Mouse (Mus musculus) frontal cortex, postnatal 25 days (tissue): ENCODE measurements around the gene Elmo1.

Experiments used
- DNase-seq, 2 experiments: peaks; one replicate each; pipeline ENCODE4 v3.0.0; 2022; ENCODE audit warnings: low spot score in 2 of 2

The Elmo1 gene

GRCm38 (mm10) chr13:20205746-20206145, 115.3 kb downstream of the Elmo1 start:
- DNase-seq, result no peak

DNA sequence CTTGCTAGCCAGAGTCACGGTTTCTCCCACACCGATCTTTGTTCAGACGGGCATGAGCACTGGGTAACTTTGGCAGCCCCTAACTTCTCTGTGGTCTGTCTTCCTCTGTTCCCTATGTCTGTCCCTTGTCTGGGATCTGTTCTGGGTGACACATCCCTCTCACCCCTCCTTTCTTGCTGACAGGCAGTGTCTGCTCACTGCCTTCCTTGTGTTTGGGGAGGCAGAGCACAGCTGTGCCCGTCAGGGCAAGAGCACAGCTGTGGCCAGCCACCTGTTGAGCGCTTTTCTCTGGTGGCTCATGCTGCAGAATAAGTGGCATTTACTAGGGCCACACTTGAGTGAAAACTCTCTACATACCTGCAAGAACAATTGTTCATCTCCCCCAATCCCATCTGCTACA, 116.7 kb downstream of the Elmo1 start:
- DNase-seq, result no peak

DNA sequence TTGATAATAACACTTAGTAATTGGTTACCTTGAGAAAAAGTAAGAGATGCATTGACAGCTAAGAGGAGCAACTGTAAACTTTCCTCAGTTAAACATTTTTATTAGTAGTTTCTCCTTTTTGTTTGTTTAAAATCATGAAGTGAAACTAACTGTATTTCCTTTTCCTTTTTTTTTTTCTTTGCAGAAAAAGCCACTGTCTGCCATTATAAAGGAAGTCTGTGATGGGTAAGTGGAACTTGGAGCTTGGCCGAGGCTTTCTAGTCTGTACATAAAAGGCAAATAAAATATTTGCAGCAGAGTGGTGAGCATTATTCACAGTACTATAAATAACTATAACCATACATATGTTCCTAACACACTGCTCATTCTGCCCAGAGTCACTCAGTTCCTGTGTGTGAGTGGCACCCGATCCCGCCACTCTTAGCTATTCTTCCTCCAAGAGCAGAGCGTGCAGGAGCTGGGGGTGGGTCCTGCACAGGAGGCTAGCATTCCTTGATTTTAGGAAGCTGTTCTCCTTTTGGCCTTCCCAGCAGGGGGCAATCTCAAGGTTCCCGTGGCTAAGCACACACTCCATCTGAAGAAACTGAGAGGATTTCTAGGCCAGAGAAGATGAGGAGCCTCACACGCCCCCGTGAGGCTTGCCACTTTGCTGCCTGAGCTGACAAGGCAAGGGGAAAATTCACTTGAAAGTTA, 117.7 kb downstream of the Elmo1 start:
- no peak for DNase-seq

DNA sequence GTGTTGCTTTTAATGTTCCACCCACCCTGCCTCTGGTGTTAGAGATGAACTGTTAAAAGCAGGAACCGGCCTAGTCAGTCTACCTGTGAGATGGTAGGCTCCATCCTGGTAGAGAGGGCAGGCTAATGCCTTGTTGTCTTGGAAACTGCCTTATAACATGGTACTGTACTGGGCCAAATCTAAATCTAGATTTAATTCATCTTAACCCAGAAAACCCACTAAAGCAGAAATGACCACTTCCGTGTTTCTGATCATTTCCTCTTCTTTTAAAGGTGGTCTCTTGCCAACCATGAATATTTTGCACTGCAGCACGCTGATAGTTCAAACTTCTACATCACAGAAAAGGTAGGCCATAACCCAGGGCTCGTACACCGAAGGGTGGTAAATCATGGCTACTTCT, 118.5 kb downstream of the Elmo1 start:
- DNase-seq, result no peak

- DNase-seq, result no peak
Measured at GRCm38 (mm10) chr13:20211780-20212179, 121.4 kb downstream of the Elmo1 start.

DNA sequence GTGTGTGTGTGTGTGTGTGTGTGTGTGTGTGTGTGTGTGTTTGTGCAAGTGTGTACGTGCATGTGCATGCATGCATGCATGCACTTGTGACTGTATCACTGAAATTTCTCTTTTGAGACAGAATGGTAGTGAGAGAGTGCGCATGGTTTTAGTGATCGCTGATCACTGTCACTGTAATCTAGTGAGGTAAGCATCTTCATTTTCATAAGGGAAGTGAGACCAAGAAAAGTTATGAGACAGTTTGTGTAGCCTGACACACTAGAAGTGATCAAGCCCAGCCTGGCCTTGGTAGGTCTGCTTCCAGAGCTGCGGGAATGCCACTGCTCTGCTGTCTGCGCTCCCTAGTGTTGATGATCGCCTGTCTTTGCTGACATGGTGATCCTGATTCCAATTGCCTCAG, 122.3 kb downstream of the Elmo1 start:
- DNase-seq, result no peak

DNA sequence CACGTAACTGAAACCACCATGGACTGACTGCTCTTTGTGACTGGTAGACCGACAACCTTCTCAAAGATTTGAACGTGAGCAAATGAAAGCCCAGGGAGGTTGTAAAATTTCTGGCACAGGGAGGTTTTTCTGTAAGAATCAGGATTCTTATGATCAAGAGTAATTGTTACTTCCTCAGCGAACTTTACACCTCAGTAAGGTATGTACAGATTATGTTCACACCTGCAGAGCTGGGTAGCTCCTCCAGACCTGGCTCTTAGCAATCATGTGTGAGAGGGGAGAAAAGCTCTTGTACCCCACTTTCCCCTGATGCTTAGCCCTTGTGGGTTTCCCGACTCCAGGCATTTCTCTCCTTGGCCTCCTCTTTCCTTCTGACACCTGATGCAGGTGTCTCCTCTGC, 123.5 kb downstream of the Elmo1 start:
- DNase-seq, result no peak

DNA sequence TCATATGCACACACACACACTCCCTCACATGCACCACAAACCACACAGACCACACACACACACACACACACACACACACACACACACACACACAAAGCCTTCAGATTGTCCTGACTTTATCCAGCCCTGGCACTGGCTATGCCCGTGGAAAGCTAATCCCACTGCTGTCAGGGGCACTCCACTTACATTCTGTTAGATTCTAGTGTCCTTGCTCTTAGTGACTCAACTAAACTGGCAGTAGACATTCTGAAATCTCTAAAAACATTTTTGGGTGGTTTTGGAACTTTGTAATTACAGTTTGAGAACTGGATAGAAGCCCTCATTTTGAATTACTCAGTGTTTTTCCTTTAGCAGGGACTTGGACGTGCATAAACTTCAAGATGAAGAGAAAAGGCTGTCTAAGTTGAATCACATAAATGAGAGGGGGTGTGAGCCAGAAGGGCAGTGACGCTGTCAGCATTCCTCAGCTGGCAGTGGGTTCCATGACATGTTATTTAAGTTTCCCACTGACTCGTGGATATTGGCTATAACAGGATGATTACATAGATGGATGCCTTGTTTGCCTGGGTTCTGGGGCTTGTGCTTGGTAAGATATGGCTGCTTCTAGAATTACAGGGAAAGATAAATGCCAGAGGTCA, 127.2 kb downstream of the Elmo1 start:
- DNase-seq, result no peak

- no peak for DNase-seq
Measured at GRCm38 (mm10) chr13:20218126-20218525, 127.7 kb downstream of the Elmo1 start.

DNA sequence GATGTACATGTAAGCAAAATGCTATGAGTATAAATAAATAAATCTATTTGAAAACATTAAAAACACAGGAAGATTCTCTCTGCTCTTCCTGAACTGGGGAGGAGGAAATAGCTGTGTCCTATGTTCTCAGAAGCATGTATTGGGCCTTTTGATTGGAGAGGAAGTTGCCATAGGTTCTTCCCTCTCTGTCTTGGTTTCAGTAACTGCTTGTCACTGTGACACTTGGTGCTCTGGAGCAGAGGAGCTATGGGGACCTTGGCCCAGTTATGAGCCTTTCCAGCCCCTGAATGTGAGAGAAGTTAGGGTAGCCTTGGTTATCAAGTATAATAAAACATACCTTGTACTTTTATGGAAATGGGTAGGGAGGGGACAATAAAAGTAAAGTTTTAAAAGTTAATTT, 130.0 kb downstream of the Elmo1 start:
- no peak for DNase-seq

DNA sequence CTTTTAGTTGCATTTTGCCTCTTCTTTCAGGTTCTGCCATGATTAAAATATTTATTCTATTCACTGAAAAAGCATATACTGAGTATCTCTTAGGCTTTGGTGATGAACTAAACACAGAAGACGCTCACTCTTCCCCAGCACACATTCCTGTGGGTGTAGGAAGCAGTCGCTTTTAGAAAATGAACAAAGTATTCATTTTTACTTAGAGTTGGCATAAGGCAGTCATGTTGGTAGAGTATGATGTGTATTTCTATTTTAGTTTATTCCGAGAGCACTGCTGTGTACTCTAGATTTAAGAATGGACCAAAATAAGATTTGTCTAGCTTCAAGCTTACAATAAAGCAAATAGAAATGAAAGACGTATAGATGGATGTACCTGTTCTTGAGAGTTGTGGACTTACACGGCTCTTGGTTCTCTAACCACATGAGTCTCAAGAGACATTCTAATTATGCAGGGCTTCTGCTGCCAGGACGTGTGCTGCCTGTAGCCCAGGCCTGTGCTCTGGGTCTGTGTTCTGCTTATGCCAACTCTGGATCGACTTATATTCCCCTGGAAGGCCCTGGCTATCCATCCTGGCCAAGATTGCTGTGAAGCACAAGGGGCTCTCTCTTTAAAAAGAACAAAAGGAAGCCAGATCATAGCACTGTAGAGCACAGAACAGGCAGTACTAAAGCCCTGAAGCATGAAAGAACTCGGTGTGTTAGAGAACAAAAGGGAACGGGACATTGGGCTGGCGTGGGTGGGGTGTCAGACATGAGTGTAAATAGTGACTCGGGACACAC, 137.7 kb downstream of the Elmo1 start:
- no peak for DNase-seq

GRCm38 (mm10) chr13:20231837-20232728, 141.7 kb downstream of the Elmo1 start:
- no peak for DNase-seq

DNA sequence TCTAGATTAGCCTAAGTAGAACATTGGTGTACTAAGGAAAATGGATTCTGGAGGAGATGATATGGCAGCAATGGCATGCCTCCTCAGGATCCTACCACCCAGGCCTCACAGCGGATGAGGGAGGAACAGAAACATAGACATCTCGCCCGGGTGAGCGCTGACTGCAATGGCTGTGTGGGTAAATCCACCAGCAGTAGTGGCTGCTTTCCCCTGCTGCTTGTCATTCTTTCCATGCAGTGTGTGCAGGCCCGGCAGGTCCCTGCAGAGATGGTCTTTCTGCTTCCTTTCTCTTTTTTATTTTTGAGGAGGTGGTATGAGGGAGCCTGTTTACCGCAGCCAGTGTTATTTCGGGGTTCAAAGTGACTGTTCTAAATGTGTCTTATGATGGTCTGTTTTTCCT, 143.3 kb downstream of the Elmo1 start:
- no peak for DNase-seq

- DNase-seq, result no peak
Measured at GRCm38 (mm10) chr13:20237615-20238014, 147.2 kb downstream of the Elmo1 start.

- no peak for DNase-seq
Measured at GRCm38 (mm10) chr13:20238146-20238545, 147.8 kb downstream of the Elmo1 start.

- DNase-seq, result no peak
Measured at GRCm38 (mm10) chr13:20238743-20239142, 148.3 kb downstream of the Elmo1 start.

DNA sequence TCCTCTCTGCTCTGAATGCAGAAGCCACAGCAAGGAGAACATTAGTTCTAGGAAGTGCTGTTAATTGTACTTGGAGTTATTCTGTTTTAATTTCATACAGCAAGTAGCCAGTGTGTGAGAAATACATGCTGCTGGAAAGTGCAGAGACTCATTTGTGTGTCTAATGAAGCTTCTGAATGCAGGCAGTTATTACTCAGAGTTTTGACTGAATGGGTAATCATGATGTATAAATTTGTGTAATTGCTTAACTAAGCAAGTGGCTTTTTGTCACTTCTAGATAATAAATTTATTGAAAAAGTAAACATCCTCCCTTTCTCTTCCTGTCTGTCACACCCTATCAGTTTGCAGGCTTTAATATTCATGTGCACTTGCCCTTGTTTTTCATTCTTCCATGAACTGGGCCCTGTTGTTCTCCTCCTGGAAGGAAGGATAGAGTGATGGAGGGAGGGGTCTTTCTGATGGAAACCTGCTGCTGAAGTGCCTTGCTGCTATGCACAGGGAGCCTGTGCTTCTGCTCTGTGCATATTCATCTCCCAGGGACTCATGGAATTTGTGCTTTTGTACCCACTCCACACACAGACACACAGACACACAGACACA, 159.8 kb downstream of the Elmo1 start:
- DNase-seq, result no peak

DNA sequence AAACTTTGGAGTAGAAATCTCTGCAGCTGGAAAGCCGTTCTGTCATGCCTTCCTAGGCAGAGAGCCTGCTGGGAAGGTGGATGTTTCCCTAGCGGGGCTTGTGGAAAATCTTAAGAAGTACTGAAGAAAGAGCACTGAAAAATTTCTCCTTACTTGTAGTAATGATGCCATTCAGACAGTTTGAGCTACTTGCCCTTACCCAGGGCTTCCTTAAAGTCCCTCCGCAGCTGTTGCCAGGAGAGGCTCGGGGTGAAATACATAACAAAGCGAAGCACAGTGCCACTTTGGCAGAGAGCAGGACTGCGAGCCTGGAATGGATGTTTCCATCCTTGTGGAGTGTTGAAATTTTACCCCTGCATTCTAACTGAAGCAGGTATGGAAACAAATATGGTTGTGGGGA, 164.5 kb downstream of the Elmo1 start:
- DNase-seq, result no peak

DNA sequence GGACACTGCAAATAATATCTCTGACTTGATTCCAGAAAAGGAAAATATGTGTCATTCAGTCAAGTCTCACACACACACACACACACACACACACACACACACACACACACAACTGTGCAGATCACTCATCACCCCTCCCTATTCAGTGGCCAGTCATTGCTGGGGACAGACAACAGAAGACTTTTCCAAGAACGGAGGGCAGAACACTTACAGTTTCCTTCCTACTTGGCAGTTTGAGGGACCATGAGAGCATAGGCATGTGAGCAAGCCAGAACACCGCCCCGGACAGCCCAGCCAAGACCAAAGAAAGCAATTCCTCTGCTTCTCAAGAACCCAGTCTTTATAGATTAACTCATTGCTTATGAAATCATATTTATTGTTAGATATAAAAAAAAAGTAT, 165.0 kb downstream of the Elmo1 start:
- DNase-seq, result no peak

DNA sequence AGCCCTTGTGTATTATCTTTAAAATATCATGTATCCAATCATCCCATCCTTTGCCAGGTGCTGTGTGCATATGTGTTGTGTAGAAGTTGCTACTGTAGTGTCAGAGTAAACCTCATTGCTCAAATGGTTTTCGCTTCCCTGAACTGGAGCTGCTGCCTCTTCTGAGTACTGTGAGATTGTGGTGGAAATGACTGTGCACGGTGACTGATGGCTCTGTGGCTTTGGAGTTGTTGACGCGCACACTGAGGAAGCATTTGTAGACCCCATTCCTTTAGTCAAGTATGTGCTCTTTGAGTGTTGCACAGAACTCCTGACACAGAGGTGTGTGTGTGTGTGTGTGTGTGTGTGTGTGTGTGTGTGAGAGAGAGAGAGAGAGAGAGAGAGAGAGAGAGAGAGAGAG, 166.2 kb downstream of the Elmo1 start:
- DNase-seq, result no peak
